Mouse (Mus musculus) embryonic stem cell, embryonic (primary cell): ENCODE results near the gene Pitpnm2.

ENCODE experiments used
- CTCF ChIA-PET, 4 experiments: fragments of 300-600 bp in 2 of 4; fragments of 350-600 bp in 2 of 4; sonication (Branson Sonifier 250); formaldehyde crosslinking; loops; one replicate each; lab custom pipeline; 2022; ENCODE audit warnings: inconsistent platforms in 2 of 4; lab: Charles Lee
- POLR2A ChIA-PET, 4 experiments: fragments of 300-600 bp in 2 of 4; fragments of 350-600 bp in 2 of 4; sonication (Branson Sonifier 250); formaldehyde crosslinking; loops; one replicate each; lab custom pipeline; 2022; ENCODE audit warnings: antibody characterized with exemption in 4 of 4, inconsistent platforms in 1 of 4; lab: Charles Lee

The Pitpnm2 gene

DNA sequence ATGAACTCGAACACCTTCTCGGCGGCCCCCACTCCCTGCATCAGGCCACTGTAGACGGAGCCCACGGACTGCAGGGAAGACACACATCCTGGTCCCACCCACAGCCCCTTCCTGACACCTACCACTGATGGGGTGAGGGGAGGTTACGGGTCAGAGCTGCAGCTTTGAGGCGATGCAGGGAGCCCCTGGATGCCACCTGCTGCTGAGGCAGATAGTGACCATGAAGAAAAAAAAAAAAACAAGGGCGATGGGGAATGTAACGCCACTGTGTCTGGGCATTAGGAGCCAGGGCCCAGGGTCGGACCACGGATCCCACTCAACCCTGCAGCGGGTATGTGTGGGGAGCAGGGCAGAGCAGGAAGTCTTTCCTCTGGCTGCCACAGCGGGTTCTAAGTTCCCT lies 172.3 kb downstream of the Pitpnm2 start:
- ChIA-PET POLR2A (interaction anchor here in 3 of 4 experiments (0.7 to 2.5 kb wide), 23 partner anchors 8 to 328 kb away, joined by 3 to 16 read pairs (median 4); partner anchors contain the start of genes Abcb9 (in 3 of the 3), Vps37b (in 2 of the 3), Kntc1 (in 1 of the 3) and Rsrc2 (in 1 of the 3)), CTCF (interaction anchor here (0.6 to 2.2 kb wide), 7 partner anchors 7 to 85 kb away, joined by 3 to 6 read pairs (median 4); partner anchors contain the start of gene Abcb9 (in 1 of the 4))

GRCm38 (mm10) chr5:124076559-124076958 lies 173.0 kb downstream of the Pitpnm2 start:
- POLR2A ChIA-PET = interaction anchor here in 3 of 4 experiments (0.6 to 2.5 kb wide), 34 partner anchors 8 to 1255 kb away, joined by 3 to 16 read pairs (median 4); partner anchors contain the start of genes Vps37b (in 3 of the 3), Abcb9 (in 2 of the 3), 2810006K23Rik (in 1 of the 3) and Kntc1 (in 1 of the 3)
- CTCF ChIA-PET = interaction anchor here (0.6 to 3.5 kb wide), 13 partner anchors 8 to 147 kb away, joined by 3 to 16 read pairs (median 4); partner anchors contain the start of genes Abcb9 (in 1 of the 4) and Vps37b (in 1 of the 4)

DNA sequence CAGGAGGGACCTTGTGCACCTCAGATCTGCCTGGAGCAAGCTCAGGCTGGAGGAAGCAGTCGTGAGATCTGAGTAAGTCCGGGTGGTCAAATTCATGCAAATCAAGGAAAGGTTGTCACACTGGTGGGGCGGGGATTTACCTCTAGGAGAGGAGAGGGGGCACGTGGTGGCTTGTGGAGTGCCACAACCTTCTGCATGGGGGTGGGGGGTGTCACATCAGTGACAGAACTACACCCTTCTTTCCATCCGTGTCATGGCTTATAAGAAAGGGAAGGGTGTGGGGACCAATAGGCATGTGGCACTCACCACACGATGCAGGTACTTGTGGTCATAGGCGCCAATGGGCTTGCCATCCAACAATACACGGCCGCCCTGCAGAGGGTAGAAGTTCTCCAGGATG lies 173.8 kb downstream of the Pitpnm2 start:
- POLR2A ChIA-PET = interaction anchor here in 3 of 4 experiments (0.6 to 2.5 kb wide), 21 partner anchors 9 to 351 kb away, joined by 3 to 16 read pairs (median 4); partner anchors contain the start of genes Abcb9 (in 2 of the 3), 2810006K23Rik (in 1 of the 3) and Mphosph9 (in 1 of the 3)
- CTCF ChIA-PET = interaction anchor here (0.7 to 3.5 kb wide), 8 partner anchors 9 to 146 kb away, joined by 3 to 16 read pairs (median 5); partner anchors contain the start of gene Vps37b (in 1 of the 4)

DNA sequence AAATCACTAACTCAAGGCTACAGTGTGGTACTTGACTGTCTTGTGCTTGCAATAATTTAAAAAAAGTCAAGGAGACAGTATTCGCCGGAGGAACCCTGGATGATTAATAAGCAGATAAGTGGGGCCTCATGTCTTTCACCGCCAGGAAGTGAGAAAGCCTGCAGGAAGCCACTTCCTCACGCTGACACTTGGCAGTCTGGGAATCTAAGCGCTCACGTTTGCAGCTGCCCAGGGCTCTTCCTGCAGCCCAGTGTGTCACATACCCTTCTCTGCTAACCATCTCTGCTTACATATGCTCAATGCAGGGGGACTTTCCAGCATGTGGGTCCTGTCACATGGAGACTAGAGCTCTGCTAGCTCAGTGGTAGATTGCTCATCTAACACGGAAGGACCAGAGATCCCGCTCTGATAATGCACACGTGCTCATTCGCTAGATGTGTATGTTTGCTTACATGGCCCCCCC lies 174.7 kb downstream of the Pitpnm2 start:
- POLR2A ChIA-PET = interaction anchor here in 2 of 4 experiments (0.6 to 2.5 kb wide), 8 partner anchors 8 to 335 kb away, joined by 3 to 16 read pairs (median 4); partner anchors contain the start of gene Abcb9 (in 1 of the 2)
- CTCF ChIA-PET = interaction anchor here (0.5 to 3.5 kb wide), 4 partner anchors 10 to 477 kb away, joined by 3 to 16 read pairs (median 4); no protein-coding TSS in a partner anchor

DNA sequence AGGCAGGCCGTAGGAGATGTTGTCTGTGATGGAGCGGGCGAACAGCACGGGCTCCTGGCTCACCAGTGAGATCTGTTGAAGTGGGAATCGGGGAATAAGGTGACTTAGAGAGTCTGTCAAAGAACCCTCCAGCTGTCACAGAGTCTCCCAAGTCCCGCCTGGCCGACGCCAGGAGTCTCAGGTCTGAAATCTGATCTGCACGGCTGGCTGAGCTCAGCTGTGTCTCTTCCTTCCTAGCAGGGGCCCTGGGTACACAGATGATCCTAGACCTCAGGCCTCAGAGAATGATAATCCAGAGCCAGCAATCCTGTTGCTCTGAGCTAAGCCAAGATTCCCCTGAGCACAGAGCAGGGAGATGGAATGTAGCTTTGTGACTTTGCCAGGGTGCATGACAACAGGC lies 175.9 kb downstream of the Pitpnm2 start:
- CTCF ChIA-PET = interaction anchor here in 1 of 4 experiments (0.7 to 3.5 kb wide), 2 partner anchors 11 to 410 kb away, joined by 3 to 16 read pairs; no protein-coding TSS in a partner anchor

DNA sequence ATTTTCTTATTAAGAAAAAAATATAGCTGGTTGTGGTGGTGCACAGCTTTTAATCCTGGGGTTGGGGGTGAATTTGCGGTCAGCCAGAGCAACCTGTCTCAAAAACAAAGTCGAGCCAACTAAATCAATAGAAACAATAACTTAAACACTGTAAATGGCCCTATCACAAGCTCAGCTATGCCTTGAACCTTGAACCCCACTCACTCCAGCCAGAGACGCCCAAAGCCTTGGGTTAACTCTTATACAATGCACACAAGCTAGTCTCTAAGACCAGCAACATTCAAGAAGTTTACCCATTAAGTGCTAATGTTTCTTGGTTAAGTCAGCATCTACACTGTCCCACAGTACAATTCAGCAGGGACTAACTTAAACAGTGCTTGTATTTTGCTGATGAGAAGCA lies 179.9 kb downstream of the Pitpnm2 start:
- CTCF ChIA-PET = interaction anchor here in 1 of 4 experiments (0.5 kb wide), 1 partner anchor 172 kb away, joined by 14 read pairs; no protein-coding TSS in a partner anchor
- POLR2A ChIA-PET = interaction anchor here in 1 of 4 experiments (1.1 kb wide), 1 partner anchor 136 kb away, joined by 3 read pairs; no protein-coding TSS in a partner anchor

More for the DNA sequence above, 175.9 kb downstream of the Pitpnm2 start:
- POLR2A ChIA-PET = interaction anchor here in 1 of 4 experiments (1.0 to 1.9 kb wide), 2 partner anchors 34 to 76 kb away, joined by 3 to 4 read pairs; no protein-coding TSS in a partner anchor
